Mouse (Mus musculus) CD4-positive helper T cell, adult 2 months (primary cell): Measurements from ENCODE around the gene Anp32b.

Source experiments
- DNase-seq: peaks from one replicate; pipeline ENCODE4 v3.0.0-alpha.2; 2012; ENCODE audit warnings: low read depth, missing footprints, low spot score

Anp32b gene

DNA sequence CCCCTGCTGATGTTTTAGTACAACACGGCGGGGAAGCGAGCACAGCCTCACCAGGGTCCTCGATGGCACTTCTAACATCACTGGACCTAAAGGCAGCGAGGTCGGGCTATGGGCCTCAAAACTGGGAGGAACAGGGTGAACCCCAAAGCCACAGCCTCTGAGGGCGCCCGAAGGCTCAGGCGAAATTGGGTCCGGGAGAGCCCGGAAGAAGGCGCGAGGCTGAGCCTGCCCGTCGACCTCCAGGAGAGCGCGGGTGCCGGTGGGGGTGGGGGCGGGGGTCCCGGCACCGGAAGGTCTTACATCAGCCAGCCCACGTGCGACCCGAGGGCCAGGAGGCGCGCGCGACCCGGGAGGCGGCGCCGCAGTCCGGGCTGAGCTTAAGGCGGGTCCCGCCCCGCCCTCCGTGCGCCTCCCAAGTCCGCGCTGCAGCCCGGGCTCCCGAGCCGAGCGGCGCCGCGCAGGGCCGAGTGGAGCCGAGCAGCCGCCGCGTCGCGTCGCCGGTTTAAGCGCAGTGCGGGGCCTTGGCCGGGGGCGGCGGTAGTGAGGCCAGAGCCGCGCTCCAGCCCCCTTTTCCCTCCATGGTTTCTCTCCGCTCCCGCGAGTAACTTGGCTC, at the start of gene Anp32b:
TSS of gene Anp32b (plus strand) at position 384 of the 613 bp plus-strand sequence.
- peak; percentile 94 for DNase-seq

DNA sequence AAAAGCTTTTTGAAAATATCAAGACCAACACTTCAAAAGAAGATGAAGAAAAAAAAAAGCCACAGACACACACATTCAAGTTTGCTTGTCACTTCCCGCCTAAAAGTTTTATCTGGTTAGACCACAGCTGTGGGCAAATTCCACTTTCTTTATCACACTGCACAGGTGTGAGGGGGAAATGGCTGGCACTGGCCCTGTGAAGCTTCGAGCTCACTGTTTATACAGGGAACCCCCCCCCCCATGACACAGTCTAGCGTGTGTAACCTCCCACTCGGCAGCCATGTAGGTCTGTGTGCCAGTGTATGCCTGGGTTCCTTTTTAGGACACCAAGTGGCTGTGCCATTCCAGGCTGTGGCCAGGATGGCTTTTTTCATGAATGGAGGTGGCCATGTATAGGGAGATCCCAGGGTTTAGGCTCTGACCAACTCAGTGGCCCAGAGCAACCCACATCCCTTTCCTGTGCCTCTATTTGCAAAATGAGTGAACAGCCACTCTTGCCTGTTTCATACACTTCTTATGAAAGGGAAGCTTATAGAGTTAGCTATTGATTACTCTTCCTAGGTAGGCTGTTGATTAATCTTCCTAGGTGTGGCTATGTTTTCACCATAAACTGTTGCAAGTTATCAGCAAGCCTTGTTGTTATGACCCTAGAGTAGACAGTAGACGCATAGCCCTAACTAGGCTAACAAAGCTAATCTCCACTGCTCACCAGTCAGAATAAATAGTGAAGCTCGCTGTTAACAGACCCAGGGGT, 46.5 kb upstream of the Anp32b start:
- peak; percentile 81 for DNase-seq

DNA sequence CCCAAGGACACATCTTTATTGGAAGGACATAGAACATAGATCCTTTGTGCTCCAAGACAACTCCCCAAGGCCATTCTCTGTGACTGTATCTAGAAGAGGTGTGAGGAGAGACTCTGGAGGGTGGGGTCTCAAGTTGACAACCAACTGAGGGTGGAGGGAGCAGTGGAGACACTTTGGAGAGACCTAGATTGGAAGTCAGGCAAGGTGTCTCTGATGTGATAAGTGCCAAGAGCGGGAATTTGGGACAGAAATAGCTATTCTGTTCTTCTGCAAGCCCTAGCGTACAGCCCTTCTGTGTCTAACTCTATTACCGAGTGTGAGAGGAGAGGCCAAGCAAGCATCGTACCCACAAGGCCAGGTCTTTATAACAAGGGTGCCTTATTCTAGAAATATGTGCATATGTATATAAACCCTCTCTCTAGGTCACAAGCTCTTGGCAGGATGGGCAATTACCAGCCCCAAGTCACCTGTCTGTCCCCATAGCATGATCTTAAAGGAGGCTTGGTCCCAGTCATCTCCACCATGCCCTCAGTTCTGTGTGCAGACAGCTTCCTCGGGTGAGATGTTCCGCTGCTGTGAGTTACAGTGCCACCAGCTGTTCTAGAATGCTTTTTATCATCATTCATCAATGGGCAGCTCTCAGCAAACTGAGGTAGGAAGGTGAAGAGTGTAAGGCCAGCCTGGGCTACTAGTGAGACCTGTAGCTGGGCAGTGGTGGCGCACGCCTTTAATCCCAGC, 43.6 kb upstream of the Anp32b start:
- no peak for DNase-seq

DNA sequence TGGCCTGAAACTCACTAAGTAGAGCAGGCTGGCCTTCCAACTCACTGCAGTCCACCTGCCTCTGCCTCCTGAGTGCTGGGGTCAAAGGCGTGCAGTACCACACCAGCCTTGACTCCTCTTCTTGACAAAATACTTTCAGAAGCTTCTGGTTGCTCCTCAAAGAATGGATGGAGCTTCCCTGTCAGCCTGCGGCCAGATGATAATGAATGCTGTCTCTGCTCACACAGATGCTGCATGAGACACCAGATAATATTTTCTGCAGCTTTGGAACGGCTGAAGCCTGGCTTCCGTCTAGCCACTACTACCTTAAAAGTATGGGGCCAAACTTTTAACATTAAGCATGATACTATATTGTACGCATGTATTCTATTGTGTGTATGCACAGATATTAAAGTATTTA, 40.0 kb upstream of the Anp32b start:
- DNase-seq, result no peak

- DNase-seq, result peak; percentile 62
Observed at GRCm38 (mm10) chr4:46411489-46411888, 39.2 kb upstream of the Anp32b start.

DNA sequence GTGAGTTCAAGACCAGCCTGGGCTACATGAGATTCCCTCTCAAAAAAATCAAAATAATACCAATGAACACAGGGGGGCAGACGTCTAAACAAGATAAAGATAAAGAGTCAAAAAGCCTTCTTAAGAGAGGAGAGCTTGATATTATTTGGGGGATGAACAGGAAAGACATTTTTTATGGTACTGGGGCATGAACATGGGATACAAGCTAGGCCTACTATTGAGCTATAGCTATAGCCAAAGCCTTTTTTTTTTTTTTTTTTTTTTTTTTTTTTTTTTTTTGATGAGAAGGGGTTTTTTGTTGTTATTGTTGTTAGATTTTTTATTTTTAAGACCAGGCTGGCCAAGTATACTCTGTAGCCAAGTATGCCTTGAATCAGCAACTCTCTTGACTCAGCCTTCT, 38.6 kb upstream of the Anp32b start:
- peak; percentile 17 for DNase-seq

GRCm38 (mm10) chr4:46413406-46413805, 37.3 kb upstream of the Anp32b start, which contains the start of gene Hemgn:
Hemgn (minus strand) TSS chr4:46413506.
- DNase-seq, result no peak

- no peak for DNase-seq
Observed at GRCm38 (mm10) chr4:46417491-46417890, 33.2 kb upstream of the Anp32b start.

DNA sequence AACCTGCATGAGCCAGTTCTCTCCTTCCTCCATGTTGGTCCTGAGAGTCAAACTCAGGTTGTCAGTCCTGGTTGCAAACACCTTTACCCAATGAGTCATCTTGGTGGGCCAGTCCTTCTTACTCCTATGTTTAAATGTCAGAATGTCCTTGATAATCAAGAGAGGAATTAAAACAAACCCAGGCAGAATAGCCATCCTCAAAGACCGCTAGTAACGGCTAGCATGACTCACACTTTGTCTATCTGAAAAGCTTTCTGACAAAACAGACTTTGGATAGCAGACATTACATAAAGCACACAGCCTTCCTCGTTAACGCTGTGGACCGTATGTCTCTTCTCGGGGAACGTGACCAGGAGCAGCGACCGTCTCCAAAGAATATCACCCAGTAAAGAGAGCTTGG, 31.9 kb upstream of the Anp32b start:
- DNase-seq, result no peak

- DNase-seq, result no peak
Observed at GRCm38 (mm10) chr4:46422625-46423024, 28.1 kb upstream of the Anp32b start.

DNA sequence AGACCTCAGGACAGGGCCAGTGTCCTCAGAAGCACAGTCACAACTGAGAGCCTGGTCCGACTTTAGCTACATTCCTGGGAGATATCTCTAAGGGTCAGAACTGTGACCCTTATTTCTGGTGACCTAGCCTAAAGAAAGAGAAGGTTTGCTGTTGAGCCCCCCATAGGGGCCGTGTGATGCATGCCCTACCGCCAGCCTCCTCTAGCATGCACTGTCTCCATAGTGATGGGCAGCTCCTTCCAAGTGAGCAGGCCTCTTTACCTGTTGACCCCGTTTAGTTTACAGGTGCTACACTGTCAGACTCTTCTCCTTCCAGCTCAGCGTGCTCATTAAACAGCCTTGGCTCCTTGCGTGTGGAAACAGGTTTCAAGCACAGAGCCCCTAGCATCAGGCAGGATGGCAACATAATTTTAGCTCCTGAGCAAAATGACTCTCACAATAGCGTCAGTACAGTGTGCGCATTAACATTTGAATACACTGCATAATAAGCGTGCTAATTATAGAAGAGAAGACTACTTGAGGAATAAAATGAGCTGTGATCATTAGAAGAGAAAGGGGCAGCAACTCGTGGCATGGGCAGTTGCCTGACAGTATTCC, 21.7 kb upstream of the Anp32b start:
- DNase-seq, result no peak

- no peak for DNase-seq
Observed at GRCm38 (mm10) chr4:46432339-46433036, 18.2 kb upstream of the Anp32b start.

- DNase-seq, result peak; percentile 84
Observed at GRCm38 (mm10) chr4:46442501-46442900, 8.2 kb upstream of the Anp32b start.

- no peak for DNase-seq
Observed at GRCm38 (mm10) chr4:46445237-46445945, 5.3 kb upstream of the Anp32b start.

- DNase-seq, result no peak
Observed at GRCm38 (mm10) chr4:46447461-46447860, 3.2 kb upstream of the Anp32b start.

- no peak for DNase-seq
Observed at GRCm38 (mm10) chr4:46448886-46449285, 1.8 kb upstream of the Anp32b start.

DNA sequence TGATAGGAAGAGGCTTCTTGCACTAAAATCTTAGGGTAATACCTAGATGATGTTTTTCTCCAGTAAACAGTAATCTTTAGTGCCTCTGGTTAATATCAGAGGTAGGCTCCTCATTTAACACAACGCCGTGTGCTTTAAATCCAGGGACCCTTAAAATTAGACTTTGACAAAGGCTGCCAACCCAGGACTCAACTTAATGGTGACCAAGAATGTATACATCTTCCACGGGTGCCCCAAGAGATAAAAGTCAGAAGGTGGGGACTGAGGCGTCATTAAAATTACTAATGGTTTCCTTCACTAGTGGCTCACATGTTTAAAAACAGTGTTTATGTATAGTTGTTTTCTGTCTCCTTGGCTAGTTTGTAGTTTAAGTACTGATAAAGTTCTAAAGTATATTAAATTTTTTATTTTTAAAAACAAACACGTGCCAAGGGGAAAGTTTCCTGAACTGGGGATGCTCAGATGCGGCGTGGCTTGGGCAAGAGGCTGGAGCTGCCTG, 633 bp upstream of the Anp32b start:
- DNase-seq, result no peak

DNA sequence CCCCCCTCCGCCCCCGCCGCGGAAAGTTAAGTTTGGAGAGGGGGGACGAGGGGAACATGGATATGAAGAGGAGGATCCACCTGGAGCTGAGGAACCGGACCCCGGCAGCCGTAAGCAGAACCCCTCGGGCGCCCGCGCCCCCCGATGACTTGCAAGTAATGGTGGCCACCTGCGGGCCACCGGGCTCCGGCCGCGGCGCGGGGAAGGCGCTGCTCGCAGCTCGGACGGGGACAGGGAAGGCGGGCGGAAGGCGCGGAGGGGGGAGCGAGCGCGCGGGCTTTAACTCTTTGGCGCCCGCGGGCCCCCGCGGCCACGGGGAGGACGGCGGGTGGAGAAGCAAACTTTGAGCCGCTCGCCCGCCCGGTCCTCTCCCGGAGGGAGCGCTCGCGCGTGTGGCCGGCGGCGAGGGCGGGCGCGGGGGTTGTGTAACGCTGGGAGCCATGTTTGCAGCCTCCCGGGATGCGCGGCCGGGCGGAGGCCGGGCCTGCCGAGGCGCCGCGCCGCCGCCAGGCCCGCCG, 597 bp downstream of the Anp32b start:
- DNase-seq, result peak; percentile 83

DNA sequence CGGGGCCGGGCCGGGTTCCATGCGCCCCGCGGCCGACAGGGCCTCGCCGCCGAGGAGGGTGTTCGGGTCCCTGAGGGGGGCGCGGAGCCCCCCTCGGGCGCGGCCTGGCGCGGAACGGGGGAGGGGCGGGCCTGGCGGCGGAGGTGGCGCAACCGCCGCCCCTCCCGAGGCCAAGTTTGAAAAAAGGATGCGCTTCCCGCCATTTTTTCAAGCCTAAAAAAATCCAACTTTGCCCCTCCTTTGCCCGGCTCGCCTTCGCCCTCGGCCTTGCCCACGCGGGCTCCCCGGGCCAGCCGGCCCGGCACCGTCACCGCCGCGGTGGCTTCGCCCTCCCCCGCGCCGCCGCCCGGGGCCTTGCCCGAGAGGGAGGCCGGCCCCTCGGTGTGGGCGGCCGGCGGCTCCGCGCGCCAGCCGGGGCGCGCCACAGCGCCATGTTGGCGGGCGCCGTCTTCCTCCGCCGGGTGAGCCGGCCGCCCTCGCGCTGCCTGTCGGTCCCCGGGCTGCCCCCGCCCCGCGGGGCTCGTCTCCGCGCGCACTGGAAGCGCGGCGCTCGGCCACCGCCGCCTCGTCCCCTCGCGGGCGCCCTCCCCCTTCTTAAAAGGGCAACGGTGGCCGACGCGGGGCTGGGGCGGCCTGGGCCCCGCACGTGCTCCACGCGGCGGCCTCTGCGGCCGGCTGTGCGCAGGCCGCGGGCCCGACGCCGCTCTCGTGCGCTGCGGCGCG, 1.2 kb downstream of the Anp32b start:
- DNase-seq, result peak; percentile 84

GRCm38 (mm10) chr4:46452481-46452850, 1.8 kb downstream of the Anp32b start:
- peak; percentile 83 for DNase-seq
